Mouse (Mus musculus): ENCODE measurements at regions not wholly inside any gene's neighbourhood (a gene's known extent, or its start where the extent isn't known, plus 50 kb on each side); places are given as distances from the start of the nearest gene placed in this dataset.

DNA sequence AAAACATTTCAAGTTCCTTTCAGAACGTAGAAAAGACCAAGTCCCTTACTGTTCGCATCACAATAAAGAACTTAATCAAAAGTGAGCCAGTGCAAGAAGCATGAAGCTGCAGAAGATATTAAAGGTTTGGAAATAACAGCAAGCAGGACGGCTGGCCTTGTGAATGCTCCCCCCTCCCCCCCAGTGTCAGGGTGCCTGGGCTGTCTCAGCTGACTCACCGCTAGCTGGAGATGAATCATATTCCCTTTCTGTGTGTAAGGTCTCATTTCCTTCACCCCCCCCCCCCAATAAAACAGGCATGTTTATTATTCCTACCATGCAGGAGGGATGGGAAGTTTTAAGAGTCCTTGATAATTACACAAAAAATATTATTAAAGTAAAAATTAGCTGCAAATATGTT lies 225.0 kb upstream of the Tprg start:
- TF ChIP-seq CTCF (IDR thresholded peaks at IDR 0.05; ENCODE audit: control insufficient read depth, insufficient read depth, insufficient replicate concordance, low read depth, low read length) (no peak), POLR2A (IDR thresholded peaks at IDR 0.05; ENCODE audit: control insufficient read depth, low read depth, low read length) (no peak)

All from testis, adult 2 months (tissue).